ENCODE assay signal across 20 mouse cellular contexts in the genomic region with DNA sequence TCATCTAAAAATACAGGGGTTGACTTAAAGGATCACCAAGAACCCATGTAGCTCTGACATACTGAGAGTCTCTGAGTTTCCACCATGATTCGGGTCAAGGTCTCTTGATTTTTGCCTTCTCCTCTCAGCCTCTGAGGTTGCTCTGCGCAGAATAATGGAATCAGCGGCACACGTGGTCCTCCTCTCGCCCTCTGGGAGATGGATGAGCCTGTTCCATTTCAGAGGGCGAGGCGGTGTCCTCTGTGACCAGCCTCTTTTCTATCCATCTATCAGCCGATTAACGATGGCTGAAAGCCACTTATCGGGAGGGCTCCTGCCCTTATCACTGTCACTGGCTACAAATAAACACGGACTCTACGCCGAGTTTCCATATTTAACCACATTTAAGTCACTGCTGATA.
DNase-seq lines count a peak whose midpoint lies in the region; ATAC-seq and TF ChIP-seq lines count a peak whose summit lies in the region.
"Had no signal": no experiment of that assay in that cellular context is flagged by ENCODE, and none has a peak within 500 bp of the region (broad histone marks: within the 10 kb centered on the region; RNA-seq: fewer than 3 reads in every experiment).

No protein-coding gene starts in this region.

- H3K36me3 ChIP-seq in heart, embryonic 13.5 days: no peaks in the 10 kb centered on the region
- no peaks in the 10 kb centered on the region for H3K36me3 ChIP-seq in heart, postnatal 0 days (replicated peaks; ENCODE audit: control insufficient read depth, insufficient read depth, low read length)
- no peaks in the 10 kb centered on the region for H3K36me3 ChIP-seq in neural tube, embryonic 11.5 days (ENCODE audit: control insufficient read depth, insufficient read depth, low read length)
- H3K36me3 ChIP-seq: embryonic facial prominence, embryonic 13.5 days; forebrain, embryonic 12.5 days; hindbrain, embryonic 15.5 days had no signal

- intact Hi-C loops in heart, postnatal 25 days (cut with DNase I): no loop called here

- TF ChIP-seq CTCF in heart, postnatal 0 days (IDR thresholded peaks at IDR 0.05; ENCODE audit: low read depth): no peak

- ATAC-seq in heart, embryonic 13.5 days (ENCODE audit: extremely low read depth, insufficient number of reproducible peaks, low FRiP score, low TSS enrichment): no peak
- no peak; the same call in 1 of the 2 replicates for ATAC-seq in heart, postnatal 0 days (ENCODE audit: insufficient read depth, low read depth)
- ATAC-seq in neural tube, embryonic 11.5 days (ENCODE audit: insufficient read depth, low FRiP score, low TSS enrichment): no peak
- ATAC-seq: forebrain, embryonic 16.5 days; inflammation-experienced regulatory T-cells, adult 6 months; intestine, postnatal 0 days had no signal

- H3K27me3 ChIP-seq in heart, embryonic 13.5 days (replicated peaks): no peaks in the 10 kb centered on the region
- no peaks in the 10 kb centered on the region for H3K27me3 ChIP-seq in heart, postnatal 0 days (ENCODE audit: control insufficient read depth, insufficient read depth, low read length)
- no peaks in the 10 kb centered on the region for H3K27me3 ChIP-seq in neural tube, embryonic 11.5 days (ENCODE audit: control insufficient read depth, insufficient read depth, low read length)
- H3K27me3 ChIP-seq: embryonic facial prominence, embryonic 13.5 days; forebrain, embryonic 12.5 days; hindbrain, embryonic 15.5 days had no signal

- peaks cover 8% of the 10 kb centered on the region for H3K4me1 ChIP-seq in heart, embryonic 13.5 days
- no peaks in the 10 kb centered on the region for H3K4me1 ChIP-seq in heart, postnatal 0 days (ENCODE audit: control insufficient read depth, insufficient read depth)
- H3K4me1 ChIP-seq in neural tube, embryonic 11.5 days (ENCODE audit: control insufficient read depth, insufficient read depth, low read length): no peaks in the 10 kb centered on the region
- H3K4me1 ChIP-seq: embryonic facial prominence, embryonic 13.5 days; forebrain, embryonic 12.5 days; hindbrain, embryonic 15.5 days had no signal

- H3K9ac ChIP-seq in heart, embryonic 13.5 days: no peak overlapping the region; the same call in 1 of the 2 replicates
- H3K9ac ChIP-seq in heart, postnatal 0 days (replicated peaks; ENCODE audit: low read depth, low read length): no peak overlapping the region
- no peak overlapping the region for H3K9ac ChIP-seq in neural tube, embryonic 11.5 days (ENCODE audit: low read length)
- H3K9ac ChIP-seq: embryonic facial prominence, embryonic 13.5 days; forebrain, embryonic 12.5 days; hindbrain, embryonic 15.5 days had no signal

- no peak for DNase-seq in heart, postnatal 25 days (ENCODE audit: low spot score)
- DNase-seq in heart, postnatal 0 days (ENCODE audit: low spot score): no peak
- DNase-seq in heart, postnatal 4 days: no peak
- DNase-seq in neural tube, embryonic 11.5 days (ENCODE audit: low spot score): peak; percentile 18
- DNase-seq in neural tube, embryonic 10.5 days (ENCODE audit: extremely low spot score, low spot score): no peak
- DNase-seq: adrenal gland, adult 2 months; adrenal gland, postnatal 25 days; cerebellum, adult 18-20 months; cerebellum, adult 9-11 months; cerebellum, postnatal 36 days; gastrocnemius, postnatal 10 days; heart, postnatal 14 days; kidney, adult 8-10 months had no signal

- peak overlapping the region; percentile 16; the same call in 1 of the 2 replicates for H3K4me3 ChIP-seq in heart, embryonic 13.5 days
- H3K4me3 ChIP-seq in heart, postnatal 0 days (ENCODE audit: low read depth, low read length): peak overlapping the region; percentile 17; the same call in 1 of the 2 replicates
- H3K4me3 ChIP-seq in neural tube, embryonic 11.5 days (ENCODE audit: low read depth, low read length): no peak overlapping the region
- H3K4me3 ChIP-seq: embryonic facial prominence, embryonic 13.5 days; forebrain, embryonic 12.5 days; hindbrain, embryonic 15.5 days had no signal

- 31% methylated on average over 13 of the region's 13 CpGs for WGBS in heart, embryonic 13.5 days
- WGBS in heart, postnatal 0 days: 39% methylated on average over 13 of the region's 13 CpGs
- WGBS in neural tube, embryonic 11.5 days: 83% methylated on average over 13 of the region's 13 CpGs

- no peaks in the 10 kb centered on the region for H3K9me3 ChIP-seq in heart, embryonic 13.5 days
- no peaks in the 10 kb centered on the region for H3K9me3 ChIP-seq in heart, postnatal 0 days (replicated peaks; ENCODE audit: control insufficient read depth, low read length)
- H3K9me3 ChIP-seq in neural tube, embryonic 11.5 days (ENCODE audit: control insufficient read depth, low read length): no peaks in the 10 kb centered on the region
- H3K9me3 ChIP-seq: embryonic facial prominence, embryonic 13.5 days; forebrain, embryonic 12.5 days; hindbrain, embryonic 15.5 days had no signal

- no peak overlapping the region for H3K27ac ChIP-seq in heart, embryonic 13.5 days (replicated peaks)
- H3K27ac ChIP-seq in heart, postnatal 0 days (ENCODE audit: low read depth): no peak overlapping the region
- H3K27ac ChIP-seq in neural tube, embryonic 11.5 days (ENCODE audit: low read depth, low read length): no peak overlapping the region
- H3K27ac ChIP-seq: embryonic facial prominence, embryonic 13.5 days; forebrain, embryonic 12.5 days; hindbrain, embryonic 15.5 days had no signal

- TF ChIP-seq EP300 in heart, postnatal 0 days (IDR thresholded peaks at IDR 0.05; ENCODE audit: low read depth): no peak

- H3K4me2 ChIP-seq in heart, embryonic 13.5 days: peak overlapping the region; percentile 57
- H3K4me2 ChIP-seq in heart, postnatal 0 days (ENCODE audit: low read depth, low read length): peak overlapping the region; percentile 24; the same call in 1 of the 2 replicates
- no peak overlapping the region for H3K4me2 ChIP-seq in neural tube, embryonic 11.5 days (ENCODE audit: low read depth)
- H3K4me2 ChIP-seq: embryonic facial prominence, embryonic 13.5 days; forebrain, embryonic 12.5 days; hindbrain, embryonic 15.5 days had no signal
